ENCODE assay signal across 19 mouse cellular contexts in genomic region chr8:105293405-105293804, GRCm38 (mm10). TPM values are rescaled to one million over a fixed set of nuclear protein-coding genes. Genes with fewer than 3 reads are reported as not detected.
DNase-seq lines count a peak whose midpoint lies in the region; ATAC-seq lines count a peak whose summit lies in the region.
"Had no signal": no experiment of that assay in that cellular context is flagged by ENCODE, and none has a peak within 500 bp of the region (broad histone marks: within the 10 kb centered on the region; RNA-seq: fewer than 3 reads in every experiment).

No protein-coding gene starts in this region.

- ATAC-seq in megakaryocyte, adult 5-6 weeks (ENCODE audit: poor library complexity, severe bottlenecking), result no peak
- ATAC-seq: intestine, embryonic 15.5 days; lung, postnatal 0 days had no signal

- no peaks in the 10 kb centered on the region for H3K9me3 ChIP-seq in megakaryocyte, embryonic 14.5 days
- H3K9me3 ChIP-seq: embryonic facial prominence, embryonic 12.5 days; intestine, embryonic 15.5 days; neural tube, embryonic 13.5 days had no signal

- peak; percentile 84 for DNase-seq in cerebellum, adult 11 months
- DNase-seq in cerebellum, postnatal 14 days, result peak; percentile 79 to 91
- DNase-seq in retina, postnatal 1 day, result no peak
- DNase-seq in kidney, adult 8-10 months, result no peak
- no peak for DNase-seq in c-Kit-positive CD71-positive TER-119-positive erythroid progenitor cells, embryonic 14.5 days (ENCODE audit: low spot score)
- DNase-seq: adrenal gland, adult 2 months; gastrocnemius, postnatal 25 days; heart, postnatal 14 days; kidney, postnatal 10 days; thymus, adult 18-20 months had no signal

- no peaks in the 10 kb centered on the region for H3K27me3 ChIP-seq in megakaryocyte, embryonic 14.5 days (replicated peaks)

- peaks cover 30% of the 10 kb centered on the region for H3K36me3 ChIP-seq in megakaryocyte, embryonic 14.5 days (replicated peaks; ENCODE audit: low read length)
- H3K36me3 ChIP-seq: embryonic facial prominence, embryonic 12.5 days; intestine, embryonic 15.5 days; neural tube, embryonic 13.5 days had no signal

- H3K4me1 ChIP-seq in megakaryocyte, embryonic 14.5 days, result peaks cover 82% of the 10 kb centered on the region

- peak overlapping the region; percentile 14 for H3K4me3 ChIP-seq in megakaryocyte, embryonic 14.5 days (replicated peaks)
- H3K4me3 ChIP-seq: embryonic facial prominence, embryonic 12.5 days; intestine, embryonic 15.5 days; layer of hippocampus, adult 2 months; neural tube, embryonic 13.5 days had no signal

RNA-seq across cellular contexts. Expression of gene Exoc3l, which starts 2.5 kb away (rescaled TPM):
- 76.3 and 141 TPM in 2 replicates for polyA plus RNA-seq in megakaryocyte, embryonic 14.5 days (2012; ENCODE audit: insufficient read depth, low replicate concordance)
- total RNA-seq in megakaryocyte, adult 5-6 weeks (2015), result 0.09 and 0.25 TPM in 2 replicates
- total RNA-seq in megakaryocyte, adult 5-6 weeks (2017), result 0.26 TPM in 1 of 2 replicates, not detected in the other
- total RNA-seq: monocyte, adult 5-6 weeks had no signal

RNA-seq across cellular contexts. Expression of gene 4931428F04Rik, which starts 3.7 kb away (rescaled TPM):
- 1.6 and 1.8 TPM in 2 replicates for polyA plus RNA-seq in megakaryocyte, embryonic 14.5 days (2012; ENCODE audit: insufficient read depth, low replicate concordance)
- 0.14 and 1.1 TPM in 2 replicates for total RNA-seq in megakaryocyte, adult 5-6 weeks (2015)
- 0.18 and 0.94 TPM in 2 replicates for total RNA-seq in megakaryocyte, adult 5-6 weeks (2017)
- total RNA-seq: monocyte, adult 5-6 weeks had no signal

RNA-seq across cellular contexts. Expression of gene E2f4, which starts 4.1 kb away (rescaled TPM):
- 39.4 and 41.2 TPM in 2 replicates for polyA plus RNA-seq in megakaryocyte, embryonic 14.5 days (2012; ENCODE audit: insufficient read depth, low replicate concordance)
- 75.8 and 76.8 TPM in 2 replicates for total RNA-seq in megakaryocyte, adult 5-6 weeks (2015)
- total RNA-seq in megakaryocyte, adult 5-6 weeks (2017), result 26.9 and 33.7 TPM in 2 replicates

RNA-seq across cellular contexts. Expression of gene Elmo3, which starts 12.0 kb away (rescaled TPM):
- polyA plus RNA-seq in megakaryocyte, embryonic 14.5 days (2012; ENCODE audit: insufficient read depth, low replicate concordance), result 0.63 TPM in 1 of 2 replicates, not detected in the other
- 0.46 and 0.58 TPM in 2 replicates for total RNA-seq in megakaryocyte, adult 5-6 weeks (2015)
- total RNA-seq in megakaryocyte, adult 5-6 weeks (2017), result 0.20 and 0.51 TPM in 2 replicates

RNA-seq across cellular contexts. Expression of gene Nol3, which starts 17.5 kb away (rescaled TPM):
- 0.41 TPM in 1 of 2 replicates, not detected in the other for polyA plus RNA-seq in megakaryocyte, embryonic 14.5 days (2012; ENCODE audit: insufficient read depth, low replicate concordance)
- not detected in 2 replicates for total RNA-seq in megakaryocyte, adult 5-6 weeks (2015)
- total RNA-seq in megakaryocyte, adult 5-6 weeks (2017), result 0.07 TPM in 1 of 2 replicates, not detected in the other
- total RNA-seq: megakaryocyte-erythroid progenitor cell, adult 5-6 weeks; monocyte, adult 5-6 weeks had no signal

Comparison
In these comparisons a context has a peak if more than half of its experiments do, and no peak if none do; other contexts are left out.
1. DNase-seq: peak in cerebellum, adult 11 months (single experiment) and cerebellum, postnatal 14 days (2 of 2); none in retina, postnatal 1 day (single experiment), kidney, adult 8-10 months (0 of 2) and c-Kit-positive CD71-positive TER-119-positive erythroid progenitor cells, embryonic 14.5 days (single experiment).